Mouse (Mus musculus) small intestine, adult 2 months (tissue): Measurements from ENCODE around the gene Gm37240.

Source experiments
- CTCF ChIP-seq: fragments of 200-500 bp; IDR thresholded peaks from 2 replicates; pipeline ENCODE4 v1.5.1; 2012; ENCODE audit warnings: low read depth, mild to moderate bottlenecking, control low read depth, inconsistent platforms, low read length, moderate library complexity, mixed read lengths; ENCODE audit not compliant: insufficient replicate concordance, insufficient read length; ENCODE audit errors: extremely low read depth
- POLR2A ChIP-seq: fragments of 200-500 bp; IDR thresholded peaks from 2 replicates; pipeline ENCODE4 v1.6.1; 2012; ENCODE audit warnings: low read depth, mild to moderate bottlenecking, control low read depth, inconsistent platforms, low read length, moderate library complexity

DNA sequence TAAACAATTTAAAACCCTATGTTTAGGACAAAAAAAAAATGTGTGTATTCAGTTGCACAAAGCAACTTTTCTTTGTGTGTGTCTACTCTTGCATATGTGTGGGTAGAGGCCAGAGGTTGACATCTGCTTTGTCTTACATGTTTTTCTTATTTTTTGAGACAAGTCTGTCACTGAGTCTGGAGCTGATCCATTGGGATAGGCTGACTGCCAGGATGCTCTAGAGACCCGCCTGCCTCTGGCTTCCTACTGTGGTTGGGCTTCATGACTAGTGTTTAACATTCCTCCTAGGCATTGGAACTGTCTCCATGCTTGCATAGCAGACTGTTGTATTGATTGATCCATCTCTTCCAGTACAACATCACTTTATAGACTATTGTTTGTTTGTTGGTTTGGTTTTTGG lies 1058.0 kb downstream of the Gm37240 start:
- TF ChIP-seq POLR2A, result no peak
- no peak for TF ChIP-seq CTCF
